Mouse (Mus musculus): ENCODE measurements at regions not wholly inside any gene's neighbourhood (a gene's known extent, or its start where the extent isn't known, plus 50 kb on each side); places are given as distances from the start of the nearest gene placed in this dataset.

DNA sequence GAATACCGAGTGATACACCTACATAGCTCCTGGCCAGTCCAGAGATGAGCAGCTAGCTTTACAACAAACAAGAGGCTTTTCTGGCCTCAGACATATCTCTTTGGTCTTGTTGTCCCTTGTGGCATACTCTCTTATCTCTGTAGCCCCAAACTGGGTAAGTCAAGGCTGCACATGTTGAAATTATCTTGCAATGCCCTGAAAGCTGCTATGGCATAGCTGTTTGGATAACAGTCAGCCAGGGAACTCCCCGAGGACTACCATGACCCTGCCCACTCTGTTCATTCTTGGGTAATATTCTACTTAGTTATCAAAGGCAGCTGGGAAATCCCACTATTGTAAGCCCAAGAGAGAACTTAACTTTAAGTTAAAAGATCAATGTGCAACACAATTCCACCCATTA is 106.5 kb upstream of the Ercc6l2 start:
- Histone ChIP-seq H3K9ac (ENCODE audit: low read length) (no peak overlapping the region), H3K27me3 (ENCODE audit: control insufficient read depth, insufficient read depth, low read length) (no peaks in the 10 kb centered on the region), H3K4me1 (ENCODE audit: control insufficient read depth, insufficient read depth, low read length) (no peaks in the 10 kb centered on the region), H3K36me3 (ENCODE audit: control insufficient read depth, insufficient read depth, low read length) (no peaks in the 10 kb centered on the region), H3K4me3 (ENCODE audit: low read depth, low read length) (no peak overlapping the region), H3K4me2 (ENCODE audit: low read depth, severe bottlenecking) (no peak overlapping the region), H3K9me3 (ENCODE audit: control insufficient read depth, low read length) (no peaks in the 10 kb centered on the region), H3K27ac (replicated peaks; ENCODE audit: low read depth, low read length) (no peak overlapping the region)
- 87% methylated on average over 2 of the region's 2 CpGs for WGBS
- ATAC-seq (ENCODE audit: insufficient number of reproducible peaks, low FRiP score, low TSS enrichment, low read depth): no peak
- no peak for DNase-seq (ENCODE audit: low spot score)

DNA sequence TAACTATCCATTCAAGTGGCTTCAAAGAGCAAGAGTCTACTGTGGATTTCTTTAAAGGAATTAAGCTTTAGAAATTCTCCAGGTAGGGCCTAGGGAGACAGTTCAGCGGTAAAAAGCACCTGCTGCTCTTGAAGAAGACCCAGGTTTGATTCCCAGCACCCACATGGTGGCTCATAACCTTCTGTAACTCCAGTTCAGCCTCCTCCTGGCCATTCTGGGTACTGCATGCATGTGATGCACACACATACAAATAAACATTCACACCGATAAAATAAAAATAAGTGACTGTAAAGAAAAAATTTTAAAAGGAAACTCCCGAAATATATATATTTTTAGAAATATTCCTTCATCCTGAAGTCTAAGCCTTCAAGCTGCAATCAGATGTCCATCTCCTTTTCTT is 101.9 kb upstream of the Ercc6l2 start:
- Histone ChIP-seq H3K4me2 (ENCODE audit: low read depth, severe bottlenecking) (no peak overlapping the region), H3K27ac (replicated peaks; ENCODE audit: low read depth, low read length) (no peak overlapping the region), H3K4me1 (ENCODE audit: control insufficient read depth, insufficient read depth, low read length) (no peaks in the 10 kb centered on the region), H3K27me3 (ENCODE audit: control insufficient read depth, insufficient read depth, low read length) (no peaks in the 10 kb centered on the region), H3K36me3 (ENCODE audit: control insufficient read depth, insufficient read depth, low read length) (no peaks in the 10 kb centered on the region), H3K4me3 (ENCODE audit: low read depth, low read length) (no peak overlapping the region), H3K9ac (ENCODE audit: low read length) (no peak overlapping the region), H3K9me3 (ENCODE audit: control insufficient read depth, low read length) (no peaks in the 10 kb centered on the region)
- WGBS: 85% methylated on average over 3 of the region's 3 CpGs
- DNase-seq (ENCODE audit: low spot score) (no peak), ATAC-seq (ENCODE audit: insufficient number of reproducible peaks, low FRiP score, low TSS enrichment, low read depth) (no peak)

DNA sequence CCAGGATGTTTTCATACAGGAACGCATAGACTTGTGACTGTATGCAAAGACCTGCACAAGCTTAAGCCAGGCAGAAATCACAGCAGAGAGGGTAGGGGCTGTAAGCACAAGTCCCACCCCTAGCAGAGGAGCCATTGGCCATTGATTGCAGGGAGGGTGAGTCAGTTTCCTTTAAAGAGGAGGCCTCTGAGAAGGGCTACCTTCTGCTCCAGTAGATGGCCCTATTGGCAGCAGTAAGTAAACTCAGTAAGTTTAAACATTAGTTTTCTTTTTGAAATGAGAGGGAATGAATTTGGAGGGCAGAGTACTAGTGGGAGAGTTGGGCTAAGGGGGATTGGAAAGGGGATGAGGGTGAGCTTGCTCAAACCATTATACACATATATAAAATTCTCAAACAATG is 98.5 kb upstream of the Ercc6l2 start:
- Histone ChIP-seq H3K27ac (replicated peaks; ENCODE audit: low read depth, low read length) (no peak overlapping the region), H3K9ac (ENCODE audit: low read length) (no peak overlapping the region), H3K36me3 (ENCODE audit: control insufficient read depth, insufficient read depth, low read length) (no peaks in the 10 kb centered on the region), H3K4me3 (ENCODE audit: low read depth, low read length) (no peak overlapping the region), H3K9me3 (ENCODE audit: control insufficient read depth, low read length) (no peaks in the 10 kb centered on the region), H3K27me3 (ENCODE audit: control insufficient read depth, insufficient read depth, low read length) (no peaks in the 10 kb centered on the region), H3K4me1 (ENCODE audit: control insufficient read depth, insufficient read depth, low read length) (peaks cover 10% of the 10 kb centered on the region; the same call in 1 of the 2 replicates), H3K4me2 (ENCODE audit: low read depth, severe bottlenecking) (no peak overlapping the region)
- 74% methylated on average over 1 of the region's 1 CpGs for WGBS
- ATAC-seq (ENCODE audit: insufficient number of reproducible peaks, low FRiP score, low TSS enrichment, low read depth) (no peak), DNase-seq (ENCODE audit: low spot score) (no peak)

DNA sequence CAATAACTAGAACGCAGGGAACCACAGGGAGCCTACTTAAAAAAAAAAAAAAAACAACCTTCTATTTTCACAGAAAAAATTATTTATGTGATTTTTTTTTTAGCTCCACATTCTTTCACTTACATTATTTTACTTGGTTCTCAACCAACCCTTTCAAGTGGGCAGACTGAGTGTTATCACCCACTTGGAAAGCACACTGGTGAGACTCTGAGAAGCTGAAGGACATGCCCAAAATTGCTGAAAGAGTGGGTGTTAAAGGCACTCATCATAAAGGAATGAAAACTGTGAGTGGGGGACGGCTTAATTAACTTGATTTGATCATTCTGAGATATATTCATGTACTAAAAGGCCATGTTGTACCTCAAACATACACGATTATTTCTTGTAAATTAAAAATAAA is 97.8 kb upstream of the Ercc6l2 start:
- DNase-seq (ENCODE audit: low spot score): no peak
- 92% methylated on average over 3 of the region's 3 CpGs for WGBS
- no peak for ATAC-seq (ENCODE audit: insufficient number of reproducible peaks, low FRiP score, low TSS enrichment, low read depth)

DNA sequence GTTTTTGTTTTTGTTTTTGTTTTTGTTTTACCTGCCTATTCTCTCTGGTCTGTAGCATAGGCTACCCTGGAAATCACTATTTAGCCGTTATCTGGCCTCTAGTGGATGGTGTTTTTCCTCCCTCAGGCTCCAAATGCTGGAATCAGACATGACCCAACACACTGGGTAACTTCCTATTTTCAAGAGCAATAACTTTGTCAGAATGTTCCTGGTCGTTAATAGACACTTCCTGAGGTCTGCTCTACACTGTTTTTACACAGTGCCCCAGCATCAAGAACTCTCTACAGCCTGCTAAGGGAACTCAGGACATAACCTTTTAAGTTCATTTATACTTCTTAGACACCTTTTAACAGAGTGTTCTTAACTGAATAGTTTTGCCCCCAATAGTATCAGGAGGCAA is 96.3 kb upstream of the Ercc6l2 start:
- Histone ChIP-seq H3K27ac (replicated peaks; ENCODE audit: low read depth, low read length) (no peak overlapping the region), H3K27me3 (ENCODE audit: control insufficient read depth, insufficient read depth, low read length) (no peaks in the 10 kb centered on the region), H3K4me3 (ENCODE audit: low read depth, low read length) (no peak overlapping the region)

More for the DNA sequence above, 97.8 kb upstream of the Ercc6l2 start:
- H3K4me3 ChIP-seq (ENCODE audit: low read depth, low read length): no peak overlapping the region
- no peaks in the 10 kb centered on the region for H3K36me3 ChIP-seq (ENCODE audit: control insufficient read depth, insufficient read depth, low read length)
- H3K4me2 ChIP-seq (ENCODE audit: low read depth, severe bottlenecking): no peak overlapping the region
- H3K27ac ChIP-seq (replicated peaks; ENCODE audit: low read depth, low read length): no peak overlapping the region
- no peaks in the 10 kb centered on the region for H3K27me3 ChIP-seq (ENCODE audit: control insufficient read depth, insufficient read depth, low read length)
- no peak overlapping the region for H3K9ac ChIP-seq (ENCODE audit: low read length)
- H3K4me1 ChIP-seq (ENCODE audit: control insufficient read depth, insufficient read depth, low read length): peaks cover 10% of the 10 kb centered on the region; the same call in 1 of the 2 replicates
- H3K9me3 ChIP-seq (ENCODE audit: control insufficient read depth, low read length): no peaks in the 10 kb centered on the region

DNA sequence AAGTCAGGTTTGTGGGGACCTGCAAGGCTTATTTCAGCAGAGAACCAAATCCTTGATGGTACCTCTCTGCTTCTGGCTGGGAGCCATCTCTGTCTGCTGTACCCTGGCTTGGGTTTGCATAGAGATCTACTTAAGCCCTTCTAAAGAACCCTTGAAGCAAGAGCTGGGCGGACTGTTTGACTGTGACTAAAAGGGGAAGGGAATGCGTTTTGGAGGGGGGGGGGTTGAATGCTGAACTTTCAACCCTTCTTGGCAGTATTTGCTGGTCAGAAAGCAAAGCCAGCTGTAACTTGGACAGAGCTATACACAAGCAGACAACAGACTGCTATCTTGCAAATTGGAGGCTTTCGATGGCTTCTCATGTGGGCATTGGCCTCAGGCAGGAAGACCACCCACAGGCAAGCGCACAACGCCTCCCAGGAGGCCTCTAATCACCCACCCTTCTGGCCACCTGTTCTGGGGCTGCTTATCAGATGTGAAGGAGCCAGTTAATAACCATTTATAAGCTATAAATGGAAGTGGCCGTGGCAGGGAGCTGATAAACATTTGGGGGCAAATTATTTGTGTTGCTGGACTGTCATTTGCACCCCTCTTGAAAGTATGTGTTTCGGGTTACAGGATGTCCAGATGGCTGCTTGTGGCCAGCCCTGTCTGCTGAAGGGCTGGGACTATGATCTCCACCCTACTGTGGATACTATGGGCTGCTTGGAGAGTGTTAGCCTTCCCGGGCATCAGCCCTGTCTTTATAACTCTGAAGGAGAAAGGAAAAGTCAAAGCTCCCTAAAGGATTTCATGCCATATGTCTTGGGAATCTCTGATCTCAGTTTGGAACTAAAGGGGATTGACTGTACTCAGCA is 95.5 kb upstream of the Ercc6l2 start:
- Histone ChIP-seq H3K36me3 (ENCODE audit: control insufficient read depth, insufficient read depth, low read length) (no peaks in the 10 kb centered on the region), H3K27me3 (ENCODE audit: control insufficient read depth, insufficient read depth, low read length) (no peaks in the 10 kb centered on the region), H3K4me2 (ENCODE audit: low read depth, severe bottlenecking) (no peak overlapping the region), H3K4me1 (ENCODE audit: control insufficient read depth, insufficient read depth, low read length) (peaks cover 10% of the 10 kb centered on the region; the same call in 1 of the 2 replicates), H3K9ac (ENCODE audit: low read length) (no peak overlapping the region), H3K27ac (replicated peaks; ENCODE audit: low read depth, low read length) (no peak overlapping the region), H3K9me3 (ENCODE audit: control insufficient read depth, low read length) (no peaks in the 10 kb centered on the region), H3K4me3 (ENCODE audit: low read depth, low read length) (no peak overlapping the region)
- WGBS: 9% methylated on average over 8 of the region's 8 CpGs
- DNase-seq (ENCODE audit: low spot score): peak; percentile 58
- ATAC-seq (ENCODE audit: insufficient number of reproducible peaks, low FRiP score, low TSS enrichment, low read depth): 0 out of 2 replicates have a peak, but pooled peaks have one; percentile 45

More for the DNA sequence above, 96.3 kb upstream of the Ercc6l2 start:
- Histone ChIP-seq H3K9ac (ENCODE audit: low read length) (no peak overlapping the region), H3K4me2 (ENCODE audit: low read depth, severe bottlenecking) (no peak overlapping the region), H3K4me1 (ENCODE audit: control insufficient read depth, insufficient read depth, low read length) (peaks cover 10% of the 10 kb centered on the region; the same call in 1 of the 2 replicates), H3K9me3 (ENCODE audit: control insufficient read depth, low read length) (no peaks in the 10 kb centered on the region), H3K36me3 (ENCODE audit: control insufficient read depth, insufficient read depth, low read length) (no peaks in the 10 kb centered on the region)
- WGBS: 46% methylated on average over 2 of the region's 2 CpGs
- DNase-seq (ENCODE audit: low spot score) (no peak), ATAC-seq (ENCODE audit: insufficient number of reproducible peaks, low FRiP score, low TSS enrichment, low read depth) (no peak)

DNA sequence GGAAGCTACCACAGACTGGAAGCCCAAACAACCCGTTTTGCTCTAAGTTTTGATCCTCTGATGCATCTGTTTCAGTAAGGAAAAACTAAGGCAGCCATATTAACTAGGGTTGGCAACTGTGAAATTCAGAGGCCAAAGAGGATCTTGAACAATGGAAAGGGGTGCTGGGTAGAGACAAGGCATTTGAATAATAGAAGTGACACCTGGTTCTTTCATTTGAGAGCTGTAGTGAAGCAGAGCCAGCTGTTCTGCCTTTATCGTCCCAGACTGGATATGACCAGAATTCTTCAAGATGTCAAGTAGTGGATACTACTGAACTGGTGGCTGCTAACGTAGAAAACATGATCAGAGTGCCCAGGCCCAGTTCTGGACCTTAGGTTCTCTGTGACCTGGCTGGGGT is 94.4 kb upstream of the Ercc6l2 start:
- Histone ChIP-seq H3K9ac (ENCODE audit: low read length) (no peak overlapping the region), H3K4me1 (ENCODE audit: control insufficient read depth, insufficient read depth, low read length) (peaks cover 14% of the 10 kb centered on the region), H3K9me3 (ENCODE audit: control insufficient read depth, low read length) (no peaks in the 10 kb centered on the region), H3K27ac (replicated peaks; ENCODE audit: low read depth, low read length) (no peak overlapping the region), H3K27me3 (ENCODE audit: control insufficient read depth, insufficient read depth, low read length) (no peaks in the 10 kb centered on the region), H3K36me3 (ENCODE audit: control insufficient read depth, insufficient read depth, low read length) (no peaks in the 10 kb centered on the region), H3K4me3 (ENCODE audit: low read depth, low read length) (no peak overlapping the region), H3K4me2 (ENCODE audit: low read depth, severe bottlenecking) (no peak overlapping the region)
- no peak for ATAC-seq (ENCODE audit: insufficient number of reproducible peaks, low FRiP score, low TSS enrichment, low read depth)
- WGBS: 80% methylated on average over 3 of the region's 3 CpGs
- DNase-seq (ENCODE audit: low spot score): no peak

DNA sequence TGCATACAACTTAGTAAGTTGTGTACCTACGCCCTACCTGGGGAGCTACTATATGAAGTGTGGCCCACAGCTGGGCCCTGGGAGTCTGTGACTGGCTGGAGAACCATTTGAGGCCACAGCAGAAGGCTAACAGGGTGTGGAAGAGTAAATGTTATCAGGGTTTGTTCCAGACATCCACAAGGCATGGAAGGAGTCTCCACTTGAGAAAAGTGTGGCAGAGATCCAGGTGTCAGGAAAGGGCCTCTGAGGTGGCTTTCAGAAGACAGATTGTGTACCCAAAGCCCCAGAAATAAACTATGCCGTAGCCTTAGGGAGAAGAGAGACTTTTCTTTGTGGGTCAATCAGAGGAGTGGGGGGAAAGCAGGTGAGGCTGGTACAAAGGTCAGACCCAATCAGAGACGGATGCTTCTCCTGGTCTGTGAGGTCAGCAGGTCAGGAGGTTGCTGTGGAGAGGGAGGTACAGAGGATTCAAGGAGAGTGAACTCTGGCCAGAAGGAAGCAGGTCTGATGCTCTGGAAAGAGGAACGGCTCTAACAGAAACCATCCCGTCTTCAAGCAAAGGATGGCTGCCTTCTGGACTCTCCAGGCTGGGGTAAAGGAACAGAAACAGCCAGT is 93.9 kb upstream of the Ercc6l2 start:
- 71% methylated on average over 5 of the region's 5 CpGs for WGBS
- DNase-seq (ENCODE audit: low spot score): no peak

More for the DNA sequence above, 93.9 kb upstream of the Ercc6l2 start:
- H3K27me3 ChIP-seq (ENCODE audit: control insufficient read depth, insufficient read depth, low read length): no peaks in the 10 kb centered on the region
- no peak overlapping the region for H3K4me3 ChIP-seq (ENCODE audit: low read depth, low read length)
- no peak overlapping the region for H3K4me2 ChIP-seq (ENCODE audit: low read depth, severe bottlenecking)
- no peak overlapping the region for H3K9ac ChIP-seq (ENCODE audit: low read length)
- H3K27ac ChIP-seq (replicated peaks; ENCODE audit: low read depth, low read length): no peak overlapping the region
- no peak for ATAC-seq (ENCODE audit: insufficient number of reproducible peaks, low FRiP score, low TSS enrichment, low read depth)
- no peaks in the 10 kb centered on the region for H3K9me3 ChIP-seq (ENCODE audit: control insufficient read depth, low read length)
- H3K4me1 ChIP-seq (ENCODE audit: control insufficient read depth, insufficient read depth, low read length): peaks cover 19% of the 10 kb centered on the region
- no peaks in the 10 kb centered on the region for H3K36me3 ChIP-seq (ENCODE audit: control insufficient read depth, insufficient read depth, low read length)
